Mouse (Mus musculus) activated CD4-positive, CD25-positive, alpha-beta regulatory T cell, adult 9 weeks (primary cell): ENCODE measurements around the gene Coq8b. TPM values are rescaled to one million over a fixed set of nuclear protein-coding genes. Genes with fewer than 3 reads are reported as not detected.

Experiments used
- polyA plus RNA-seq: library from polyadenylated mRNA; unstranded; fragments of 100-300 nt; shearing (Covaris generic); gene quantifications from one replicate; pipeline ENCODE4 v1.2.1, GENCODE M21; 2017

The Coq8b gene
- polyA plus RNA-seq = 29.8 TPM

DNA sequence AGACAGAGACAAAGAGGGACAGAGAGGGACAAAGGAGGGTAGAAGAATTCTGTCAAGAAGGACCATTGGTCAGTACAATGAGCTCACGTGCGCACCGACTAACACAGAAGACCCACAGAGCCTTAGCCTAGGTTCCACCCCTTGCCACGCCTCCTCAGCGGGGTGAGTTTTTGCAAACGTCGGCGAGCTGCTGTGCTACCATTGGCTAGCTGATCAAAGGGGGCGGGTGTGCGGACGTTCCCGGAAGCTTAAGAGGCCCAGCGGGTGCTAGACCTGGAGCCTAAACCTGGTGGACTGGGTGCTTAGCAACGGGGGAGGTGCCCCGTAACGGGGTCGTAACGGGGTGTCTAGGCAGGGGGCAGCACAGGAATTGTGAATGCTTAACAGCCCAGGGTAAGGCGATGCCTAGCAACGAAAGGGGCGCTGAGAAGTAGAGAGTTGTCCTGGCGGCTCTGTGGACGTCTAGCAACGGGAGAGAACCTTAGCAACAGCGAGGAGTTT, at the start of gene Coq8b:
Gene Coq8b, plus strand, starts transcription at position 243 of the 501 bp plus-strand sequence.

DNA sequence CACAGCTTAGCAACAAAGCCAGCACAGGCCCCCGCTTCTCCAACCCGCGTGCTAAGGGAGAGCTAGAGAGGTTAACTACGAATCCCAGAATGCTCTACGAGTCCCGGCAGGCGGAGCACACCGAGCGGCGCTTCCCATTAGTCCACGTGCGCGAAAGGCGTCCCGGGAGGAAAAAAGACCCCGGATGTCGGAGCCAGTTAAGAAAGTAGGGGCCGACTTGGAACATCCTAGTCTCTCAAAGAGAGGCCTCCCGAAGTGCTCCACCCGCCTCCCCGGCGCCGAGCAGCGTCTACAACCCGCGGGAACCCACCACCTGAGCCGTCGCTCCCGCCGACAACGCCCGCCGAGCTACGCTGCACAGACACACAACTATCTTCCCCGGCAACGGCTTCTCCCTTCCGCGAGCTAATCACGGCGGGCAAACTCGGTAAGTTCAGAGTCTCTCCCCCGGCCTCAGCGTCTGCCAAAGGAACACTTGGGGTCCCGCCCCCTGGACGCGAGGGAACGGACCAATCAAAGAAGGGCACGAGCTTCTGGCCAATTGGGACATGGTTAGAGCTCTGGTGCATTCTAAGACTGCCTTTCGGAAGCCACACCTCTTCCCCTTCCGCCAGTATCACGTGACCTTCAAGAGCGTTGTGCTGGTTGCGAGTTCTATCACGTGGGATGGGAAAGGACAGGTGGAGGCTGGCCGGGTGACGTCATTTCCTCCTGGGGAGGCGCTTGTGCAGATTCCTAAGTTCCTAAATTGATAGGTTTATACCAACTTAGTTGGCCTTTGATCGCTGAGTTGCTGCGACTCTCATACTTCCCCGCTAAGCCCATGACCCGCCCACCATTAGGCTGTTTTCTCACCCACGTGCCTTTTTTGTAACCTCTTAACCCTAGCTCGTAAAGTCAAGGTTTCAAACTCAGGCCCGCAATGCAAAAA, 36.9 kb upstream of the Coq8b start, which contains the start of the genes BC024978 and Snrpa:
Gene BC024978, plus strand, starts transcription at position 101 of the 931 bp plus-strand sequence.
Gene Snrpa, minus strand, starts transcription at position 591 of the 931 bp plus-strand sequence.

DNA sequence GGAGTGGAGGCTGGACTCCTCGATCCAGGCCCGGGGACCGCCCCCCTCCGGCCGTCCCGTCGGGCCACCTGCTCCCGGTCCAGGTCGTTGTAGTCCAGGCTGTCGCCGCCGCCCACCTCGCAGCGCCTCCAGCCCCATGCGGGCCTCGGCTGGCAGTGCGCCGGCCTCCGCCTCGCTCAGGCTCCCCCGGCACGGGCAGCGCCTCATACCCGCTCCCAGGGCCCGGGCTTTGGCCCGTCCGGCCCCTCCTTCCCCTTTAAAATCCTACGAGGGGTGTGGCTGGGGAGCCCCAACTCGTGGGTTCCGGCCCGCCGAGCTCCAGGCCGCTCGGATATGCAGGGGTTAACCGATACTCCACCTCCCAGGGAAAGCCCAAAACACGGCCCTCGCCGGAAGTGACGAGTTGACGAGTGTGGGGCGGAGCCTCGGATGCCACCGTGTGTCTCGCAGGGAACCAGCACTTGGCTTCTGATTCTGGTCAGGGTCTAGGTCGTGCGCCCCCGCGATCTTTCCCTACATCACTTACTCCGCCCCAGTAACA, 4.5 kb upstream of the Coq8b start, which contains the start of gene Itpkc:
Gene Itpkc, minus strand, starts transcription at position 381 of the 541 bp plus-strand sequence.

DNA sequence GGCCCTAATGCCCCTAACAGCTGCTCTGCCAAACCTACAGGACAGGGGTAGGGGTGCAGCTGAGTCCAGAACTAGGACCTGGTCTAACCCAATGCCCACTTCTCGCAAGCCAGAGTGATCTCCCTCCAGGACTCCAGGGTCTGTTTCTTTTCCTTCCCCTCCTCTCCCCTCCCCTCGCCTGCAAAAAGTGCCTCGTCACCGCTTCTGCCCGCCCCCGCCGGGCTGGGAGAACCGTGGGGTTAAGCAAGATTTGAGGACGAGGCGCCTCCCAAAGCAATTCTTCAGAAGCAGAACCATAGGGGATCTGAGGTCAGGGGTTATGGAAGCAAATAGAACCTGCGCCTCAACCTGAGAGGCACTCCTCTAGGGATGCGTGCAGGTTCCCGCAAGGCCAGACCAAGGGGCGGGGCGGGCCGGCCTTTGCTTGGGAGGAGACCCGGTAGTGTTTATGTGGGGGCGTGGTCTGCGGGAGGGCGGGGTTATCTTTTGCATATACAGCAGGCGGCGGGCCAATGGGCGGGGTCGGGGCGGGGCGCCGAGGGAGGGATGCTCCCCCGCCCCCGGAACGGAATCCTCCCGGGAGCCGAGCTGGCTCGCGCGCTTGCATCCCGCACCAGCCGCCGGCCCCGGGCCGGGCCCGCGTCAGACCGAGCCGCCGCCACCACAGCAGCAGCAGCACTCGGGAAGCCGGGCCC, 25.5 kb downstream of the Coq8b start, which contains the start of gene Numbl:
Gene Numbl, plus strand, starts transcription at position 229 of the 695 bp plus-strand sequence.

Other genes with a start within 250 kb of the Coq8b start
- not detected for gene Cyp2a12, start 203.9 kb upstream of the Coq8b start, polyA plus RNA-seq
- gene Cyp2f2, start 113.1 kb upstream of the Coq8b start, polyA plus RNA-seq = not detected
- gene Cyp2t4, start 79.3 kb upstream of the Coq8b start, polyA plus RNA-seq = 0.17 TPM
- gene Egln2, start 66.2 kb upstream of the Coq8b start, polyA plus RNA-seq = 82.0 TPM
- 152 TPM for gene Rab4b, start 54.1 kb upstream of the Coq8b start, polyA plus RNA-seq
- 0.54 TPM for gene Gm21983, start 51.9 kb upstream of the Coq8b start, polyA plus RNA-seq
- not detected for gene Mia, start 51.9 kb upstream of the Coq8b start, polyA plus RNA-seq
- gene BC024978, start 37.2 kb upstream of the Coq8b start, polyA plus RNA-seq = 1.6 TPM
- 115 TPM for gene Snrpa, start 36.8 kb upstream of the Coq8b start, polyA plus RNA-seq
- 4.7 TPM for gene Itpkc, start 4.4 kb upstream of the Coq8b start, polyA plus RNA-seq
- 0.83 TPM for gene Numbl, start 25.4 kb downstream of the Coq8b start, polyA plus RNA-seq
- gene Ltbp4, start 104.7 kb downstream of the Coq8b start, polyA plus RNA-seq = 0.82 TPM
- gene Shkbp1, start 123.0 kb downstream of the Coq8b start, polyA plus RNA-seq = 105 TPM
- 0.61 TPM for gene Gm20479, start 124.4 kb downstream of the Coq8b start, polyA plus RNA-seq
- 0.21 TPM for gene Sptbn4, start 214.7 kb downstream of the Coq8b start, polyA plus RNA-seq
- gene Blvrb, start 215.0 kb downstream of the Coq8b start, polyA plus RNA-seq = 20.1 TPM
- 57.3 TPM for gene Sertad3, start 240.7 kb downstream of the Coq8b start, polyA plus RNA-seq